9 mouse cellular contexts compared by ENCODE assay signal in genomic region chr7:139861411-139861810, GRCm38 (mm10). TPM values are rescaled to one million over a fixed set of nuclear protein-coding genes. Genes with fewer than 3 reads are reported as not detected.
A peak's percentile ranks its signal among the peaks of the same experiment; 100 is the strongest.
DNase-seq lines count a peak whose midpoint lies in the region.
"Had no signal": no experiment of that assay in that cellular context is flagged by ENCODE, and none has a peak within 500 bp of the region (broad histone marks: within the 10 kb centered on the region; RNA-seq: fewer than 3 reads in every experiment).

No protein-coding gene starts in this region.

- intact Hi-C loops in heart, postnatal 25 days (cut with DNase I): loop anchor here (1.0 to 2.0 kb wide), 2 partner anchors 158 to 213 kb away; no protein-coding TSS in a partner anchor

- peak; percentile 88 for DNase-seq in heart, adult 11 months
- no peak for DNase-seq in heart, postnatal 25 days (ENCODE audit: low spot score)
- peak; percentile 47 for DNase-seq in Muller cell, postnatal 12 days (ENCODE audit: inconsistent ontology term)
- peak; percentile 86 to 88 for DNase-seq in cerebellum, postnatal 10 days
- peak; percentile 66 for DNase-seq in gastrocnemius, postnatal 10 days
- peak; percentile 11 for DNase-seq in large intestine, adult 2 months (ENCODE audit: low read depth, low spot score)
- DNase-seq in lung, postnatal 10 days: peak; percentile 67
- peak; percentile 38 for DNase-seq in skeletal muscle tissue, adult 2 months (ENCODE audit: low read depth, low spot score)

- 22% methylated on average over 3 of the region's 3 CpGs for WGBS in large intestine, adult 2 months

RNA-seq across cellular contexts. Expression of gene Adgra1, which starts 27.4 kb away (rescaled TPM):
- under 1 TPM in 1 of 2 experiments, not detected in 1; 0.28 TPM for total RNA-seq in heart, postnatal 25 days (2021)
- under 1 TPM; 0.20 to 0.26 TPM for total RNA-seq in gastrocnemius, postnatal 10 days (2021)
- 0.07 TPM in 2 replicates for polyA plus RNA-seq in large intestine, adult 2 months (2012; rRNA removed)

RNA-seq across cellular contexts. Expression of gene Kndc1, which starts 33.1 kb away (rescaled TPM):
- not detected for total RNA-seq in heart, postnatal 25 days (2021)
- total RNA-seq in gastrocnemius, postnatal 10 days (2021): under 1 TPM; 0.27 to 0.40 TPM
- polyA plus RNA-seq in large intestine, adult 2 months (2012; rRNA removed): 0.11 and 0.18 TPM in 2 replicates
- polyA plus RNA-seq: liver, embryonic 16.5 days had no signal
